28 mouse cellular contexts compared by ENCODE assay signal in the genomic region with DNA sequence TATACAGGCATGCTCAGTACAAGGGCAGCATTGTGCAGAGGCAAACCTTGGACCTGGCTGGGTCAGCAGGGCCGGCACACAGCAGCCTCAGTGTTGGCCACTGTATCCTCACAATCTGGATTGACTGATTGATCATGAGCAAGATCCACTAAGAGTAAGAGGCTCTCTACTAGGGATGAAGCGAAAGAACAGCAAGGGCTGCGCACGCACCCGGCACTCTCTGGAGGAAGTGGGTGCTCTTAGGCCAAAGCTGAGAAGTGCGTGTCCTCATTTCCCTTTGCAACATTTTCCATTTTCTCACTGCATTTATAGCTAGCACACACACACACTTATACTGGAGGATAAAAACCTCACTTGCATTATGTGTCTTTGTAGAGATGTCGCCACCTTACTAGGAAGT. TPM values are rescaled to one million over a fixed set of nuclear protein-coding genes. Genes with fewer than 3 reads are reported as not detected.
A peak's percentile ranks its signal among the peaks of the same experiment; 100 is the strongest.
DNase-seq lines count a peak whose midpoint lies in the region; ATAC-seq and TF ChIP-seq lines count a peak whose summit lies in the region.
"Had no signal": no experiment of that assay in that cellular context is flagged by ENCODE, and none has a peak within 500 bp of the region (broad histone marks: within the 10 kb centered on the region; RNA-seq: fewer than 3 reads in every experiment).

No protein-coding gene starts in this region.

- peak overlapping the region; percentile 48; the same call in 1 of the 2 replicates for H3K27ac ChIP-seq in liver, embryonic 13.5 days
- no peak overlapping the region for H3K27ac ChIP-seq in liver, postnatal 0 days (ENCODE audit: low read depth)
- H3K27ac ChIP-seq: embryonic facial prominence, embryonic 13.5 days; embryonic facial prominence, embryonic 15.5 days; forebrain, embryonic 10.5 days; forebrain, embryonic 12.5 days had no signal

- H3K9ac ChIP-seq in liver, embryonic 13.5 days, result no peak overlapping the region
- no peak overlapping the region for H3K9ac ChIP-seq in liver, postnatal 0 days (replicated peaks)
- H3K9ac ChIP-seq: embryonic facial prominence, embryonic 13.5 days; embryonic facial prominence, embryonic 15.5 days; forebrain, embryonic 12.5 days had no signal

- TF ChIP-seq EP300 in liver, postnatal 0 days (IDR thresholded peaks at IDR 0.05; ENCODE audit: low read depth), result no peak

- peaks cover 11% of the 10 kb centered on the region for H3K27me3 ChIP-seq in liver, embryonic 13.5 days
- H3K27me3 ChIP-seq in liver, postnatal 0 days (ENCODE audit: insufficient read depth, low read length), result peaks cover 7% of the 10 kb centered on the region
- H3K27me3 ChIP-seq: CH12.LX; embryonic facial prominence, embryonic 15.5 days; Patski had no signal

- H3K4me3 ChIP-seq in liver, embryonic 13.5 days (replicated peaks), result no peak overlapping the region
- no peak overlapping the region for H3K4me3 ChIP-seq in liver, postnatal 0 days (ENCODE audit: low read depth, low read length)
- H3K4me3 ChIP-seq: embryonic facial prominence, embryonic 13.5 days; embryonic facial prominence, embryonic 15.5 days; erythroblast, embryonic 14.5 days; forebrain, embryonic 10.5 days; forebrain, embryonic 12.5 days had no signal

- H3K9me3 ChIP-seq in liver, embryonic 13.5 days (replicated peaks), result no peaks in the 10 kb centered on the region
- H3K9me3 ChIP-seq in liver, postnatal 0 days (ENCODE audit: low read length), result no peaks in the 10 kb centered on the region
- H3K9me3 ChIP-seq: embryonic facial prominence, embryonic 13.5 days; embryonic facial prominence, embryonic 15.5 days; forebrain, embryonic 10.5 days; forebrain, embryonic 12.5 days; G1E had no signal

- H3K4me1 ChIP-seq in liver, embryonic 13.5 days (replicated peaks), result peaks cover 29% of the 10 kb centered on the region
- H3K4me1 ChIP-seq in liver, postnatal 0 days (ENCODE audit: insufficient read depth), result no peaks in the 10 kb centered on the region
- H3K4me1 ChIP-seq: embryonic facial prominence, embryonic 13.5 days; embryonic facial prominence, embryonic 15.5 days; forebrain, embryonic 10.5 days; forebrain, embryonic 12.5 days had no signal

- TF ChIP-seq CTCF in liver, postnatal 0 days (IDR thresholded peaks at IDR 0.05; ENCODE audit: low read depth), result no peak

- H3K4me2 ChIP-seq in liver, embryonic 13.5 days, result no peak overlapping the region
- no peak overlapping the region for H3K4me2 ChIP-seq in liver, postnatal 0 days (ENCODE audit: low read depth, low read length)
- H3K4me2 ChIP-seq: embryonic facial prominence, embryonic 13.5 days; embryonic facial prominence, embryonic 15.5 days; forebrain, embryonic 12.5 days had no signal

- DNase-seq in frontal cortex, postnatal 36 days (ENCODE audit: low spot score in 2 of 2), result no peak
- no peak for DNase-seq in liver, embryonic 13.5 days
- no peak for DNase-seq in liver, postnatal 0 days
- peak; percentile 14 for DNase-seq in brain, adult 2 months (ENCODE audit: low read depth, low spot score)
- DNase-seq: adrenal gland, adult 8-10 months; adrenal gland, postnatal 14 days; adrenal gland, postnatal 36 days; B cell, adult 2 months; cerebellum, adult 11 months; cerebellum, adult 18-20 months; cerebellum, adult 8-10 months; cerebellum, adult 9-11 months; cerebellum, postnatal 14 days; cerebellum, postnatal 36 days; embryo, embryonic 11 days had no signal

- peaks cover 34% of the 10 kb centered on the region for H3K36me3 ChIP-seq in liver, embryonic 13.5 days
- peaks cover 17% of the 10 kb centered on the region; the same call in 1 of the 2 replicates for H3K36me3 ChIP-seq in liver, postnatal 0 days (replicated peaks; ENCODE audit: insufficient read depth, low read length)

- WGBS in liver, embryonic 13.5 days (ENCODE audit: insufficient replicate concordance), result 88% methylated on average over 7 of the region's 7 CpGs
- WGBS in liver, postnatal 0 days (ENCODE audit: insufficient replicate concordance), result 86% methylated on average over 7 of the region's 7 CpGs

- ATAC-seq in frontal cortex, adult (ENCODE audit: low TSS enrichment), result peak; percentile 85
- no peak for ATAC-seq in liver, embryonic 13.5 days (ENCODE audit: low read depth)
- no peak for ATAC-seq in liver, postnatal 0 days
- ATAC-seq: activated CD4-positive, CD25-positive, alpha-beta regulatory T cell, adult 4 months; CD4-positive, CD25-positive, alpha-beta regulatory T cell, adult 4 months; forebrain, embryonic 14.5 days; forebrain, embryonic 16.5 days; Patski had no signal

RNA-seq across cellular contexts. Expression of a gene that starts 7.3 kb away (rescaled TPM):
- 0.09 TPM in 1 of 2 replicates, not detected in the other for polyA plus RNA-seq in liver, embryonic 13.5 days (2015; fragmentation: Nextera tagmentation; extraction: Ambion mirVana)
- not detected in 2 replicates for polyA plus RNA-seq in liver, postnatal 0 days (2015; fragmentation: Nextera tagmentation; extraction: Ambion mirVana)
- polyA plus RNA-seq: activated CD4-positive, CD25-positive, alpha-beta regulatory T cell, adult 4 months; CD4-positive, CD25-positive, alpha-beta regulatory T cell, adult 4 months; erythroblast, embryonic 14.5 days; forebrain, embryonic 14.5 days; G1E; Patski had no signal

RNA-seq across cellular contexts. Expression of a gene that starts 20.0 kb away (rescaled TPM):
- 351 and 380 TPM in 2 replicates for polyA plus RNA-seq in liver, embryonic 13.5 days (2015; fragmentation: Nextera tagmentation; extraction: Ambion mirVana)
- polyA plus RNA-seq in liver, postnatal 0 days (2015; fragmentation: Nextera tagmentation; extraction: Ambion mirVana), result 164 and 171 TPM in 2 replicates

RNA-seq across cellular contexts. Expression of a gene that starts 20.0 kb away (rescaled TPM):
- polyA plus RNA-seq in liver, embryonic 13.5 days (2015; fragmentation: Nextera tagmentation; extraction: Ambion mirVana), result 33.6 and 41.1 TPM in 2 replicates
- 16.1 and 16.9 TPM in 2 replicates for polyA plus RNA-seq in liver, postnatal 0 days (2015; fragmentation: Nextera tagmentation; extraction: Ambion mirVana)
